Mouse (Mus musculus) monocyte, adult 5-6 weeks (primary cell): ENCODE results near the gene Psmb9. TPM values are rescaled to one million over a fixed set of nuclear protein-coding genes. Genes with fewer than 3 reads are reported as not detected.

Source experiments
- ATAC-seq: fragments of 153-309, 156-312 bp; replicated peaks from 2 replicates; pipeline ENCODE4 v1.8.0; 2017; ENCODE audit warnings: mild to moderate bottlenecking; ENCODE audit not compliant: low TSS enrichment, insufficient number of reproducible peaks, severe bottlenecking, poor library complexity, low FRiP score
- total RNA-seq: library from RNA; stranded (forward); fragments of 200-1000, 200-491, 200-594 nt; gene quantifications from 3 replicates; pipeline ENCODE4 v1.2.3, GENCODE M21; 2017

Gene Psmb9
- total RNA-seq, 1 experiment from 2014 or later, result 198 TPM

DNA sequence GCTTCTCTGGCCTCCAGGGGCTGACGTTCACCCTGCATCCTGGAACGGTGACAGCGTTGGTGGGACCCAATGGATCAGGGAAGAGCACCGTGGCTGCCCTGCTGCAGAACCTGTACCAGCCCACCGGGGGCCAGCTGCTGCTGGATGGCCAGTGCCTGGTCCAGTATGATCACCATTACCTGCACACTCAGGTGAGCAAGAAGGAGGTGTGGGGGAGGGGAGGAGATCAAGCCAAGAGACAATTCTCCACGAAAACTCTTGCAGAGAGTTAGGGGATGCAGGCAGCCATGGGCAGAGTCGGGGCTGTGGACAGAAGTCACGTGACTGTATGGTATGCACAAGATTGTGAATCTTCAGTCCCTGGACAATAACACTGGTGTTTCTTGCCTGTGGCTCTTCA, 5.9 kb upstream of the Psmb9 start:
- no peak for ATAC-seq

DNA sequence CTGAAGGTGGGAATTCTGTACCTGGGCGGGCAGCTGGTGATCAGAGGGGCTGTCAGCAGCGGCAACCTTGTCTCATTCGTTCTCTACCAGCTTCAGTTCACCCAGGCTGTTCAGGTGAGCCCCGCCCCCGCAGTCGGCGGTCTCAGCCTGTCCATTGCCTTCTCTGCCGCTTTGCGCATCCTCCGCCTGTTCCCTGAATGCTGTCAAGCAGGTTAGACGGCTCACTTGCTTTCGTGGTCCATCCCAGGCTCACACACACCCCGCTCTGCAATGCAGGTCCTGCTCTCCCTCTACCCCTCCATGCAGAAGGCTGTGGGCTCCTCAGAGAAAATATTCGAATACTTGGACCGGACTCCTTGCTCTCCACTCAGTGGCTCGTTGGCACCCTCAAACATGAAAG, 5.3 kb upstream of the Psmb9 start:
- no peak for ATAC-seq

DNA sequence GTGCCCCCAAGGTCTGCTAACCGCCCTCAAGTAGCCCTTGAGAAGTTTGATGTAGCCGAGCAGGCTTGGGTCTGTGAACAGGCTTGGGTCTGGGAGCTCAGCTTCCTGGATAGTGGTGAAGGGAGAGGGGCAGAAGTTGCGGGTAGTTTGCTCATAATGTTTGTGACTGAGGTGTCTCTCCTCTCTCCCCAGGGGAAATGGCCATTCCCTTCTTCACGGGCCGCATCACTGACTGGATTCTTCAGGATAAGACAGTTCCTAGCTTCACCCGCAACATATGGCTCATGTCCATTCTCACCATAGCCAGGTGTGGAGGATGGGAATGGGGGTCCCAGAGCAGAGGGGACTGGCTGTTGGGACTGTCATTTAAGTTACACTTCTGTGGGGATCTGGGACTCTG, 1.4 kb upstream of the Psmb9 start:
- ATAC-seq, result no peak

DNA sequence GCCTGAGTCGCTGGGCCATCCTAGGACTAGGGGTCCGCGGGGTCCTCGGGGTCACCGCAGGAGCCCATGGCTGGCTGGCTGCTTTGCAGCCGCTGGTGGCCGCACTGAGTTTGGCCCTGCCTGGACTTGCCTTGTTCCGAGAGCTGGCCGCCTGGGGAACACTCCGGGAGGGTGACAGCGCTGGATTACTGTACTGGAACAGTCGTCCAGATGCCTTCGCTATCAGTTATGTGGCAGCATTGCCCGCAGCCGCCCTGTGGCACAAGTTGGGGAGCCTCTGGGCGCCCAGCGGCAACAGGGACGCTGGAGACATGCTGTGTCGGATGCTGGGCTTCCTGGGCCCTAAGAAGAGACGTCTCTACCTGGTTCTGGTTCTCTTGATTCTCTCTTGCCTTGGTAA, 446 bp upstream of the Psmb9 start:
- no peak for ATAC-seq

DNA sequence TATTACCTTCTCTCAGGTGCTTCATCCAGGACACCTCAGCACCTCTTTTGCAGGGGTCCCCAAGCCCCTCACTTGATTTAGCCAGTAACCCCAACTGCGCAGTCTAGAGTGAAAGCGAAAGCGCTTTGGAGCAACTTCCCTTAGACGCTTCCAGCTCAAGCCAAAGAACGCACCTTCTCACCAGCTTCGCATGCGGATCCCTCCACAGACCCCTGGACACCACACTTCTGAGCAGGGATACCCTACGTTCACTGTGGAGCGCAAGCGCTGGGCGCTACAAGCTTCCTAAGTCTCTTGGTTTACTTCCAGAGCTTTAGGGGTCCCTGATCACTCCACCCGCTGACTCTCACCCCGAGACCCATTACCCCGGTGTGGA, 691 bp downstream of the Psmb9 start:
- ATAC-seq, result no peak

DNA sequence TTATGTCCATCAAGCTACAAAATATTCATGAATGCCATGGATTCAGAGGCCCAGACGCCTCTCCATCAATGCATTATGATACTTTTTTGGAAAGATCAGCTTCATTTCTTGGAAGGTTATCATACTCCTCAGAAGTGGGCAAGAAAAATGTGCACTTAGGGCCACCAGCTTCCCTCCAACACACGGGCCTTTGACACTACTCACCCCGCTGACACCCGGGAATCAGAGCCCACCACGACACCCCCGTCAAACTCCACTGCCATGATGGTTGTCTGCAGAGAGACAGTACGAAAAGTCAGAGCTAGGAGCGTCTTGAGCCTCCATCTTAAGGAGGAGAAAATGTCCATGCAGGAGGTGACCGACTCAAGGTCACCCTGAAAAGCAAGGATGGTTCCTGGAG, 2.0 kb downstream of the Psmb9 start:
- no peak for ATAC-seq

DNA sequence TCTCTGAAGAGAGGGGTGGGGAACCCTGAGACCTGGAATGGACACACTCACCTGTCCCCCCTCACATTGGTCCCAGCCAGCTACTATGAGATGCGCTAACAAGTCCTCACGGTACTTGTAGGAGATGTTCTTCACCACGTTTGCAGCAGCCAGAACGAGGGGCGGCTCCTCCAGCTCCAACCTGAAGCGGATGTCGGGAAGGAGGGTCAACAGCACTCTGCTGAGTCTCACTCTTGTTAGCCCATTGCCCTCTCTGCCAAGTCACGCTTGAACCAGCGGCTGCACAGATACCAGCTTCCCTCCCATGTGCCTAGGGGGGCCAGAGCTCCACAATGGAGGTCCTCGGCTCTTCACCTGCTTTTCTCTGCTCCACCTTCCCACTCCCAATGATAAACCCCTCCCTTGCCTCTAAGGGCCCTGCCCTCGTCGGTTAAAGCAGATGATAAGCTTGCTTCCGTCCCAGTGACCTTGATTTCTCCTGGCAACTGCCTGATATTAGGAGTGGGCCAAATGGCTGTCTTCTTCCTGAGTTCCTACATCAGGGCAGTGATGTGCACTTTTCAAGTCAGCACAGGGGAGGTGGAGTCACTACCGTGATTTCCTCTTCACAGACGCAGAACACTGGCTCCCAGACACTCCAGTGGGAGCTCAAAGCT, 3.9 kb downstream of the Psmb9 start:
- no peak for ATAC-seq

DNA sequence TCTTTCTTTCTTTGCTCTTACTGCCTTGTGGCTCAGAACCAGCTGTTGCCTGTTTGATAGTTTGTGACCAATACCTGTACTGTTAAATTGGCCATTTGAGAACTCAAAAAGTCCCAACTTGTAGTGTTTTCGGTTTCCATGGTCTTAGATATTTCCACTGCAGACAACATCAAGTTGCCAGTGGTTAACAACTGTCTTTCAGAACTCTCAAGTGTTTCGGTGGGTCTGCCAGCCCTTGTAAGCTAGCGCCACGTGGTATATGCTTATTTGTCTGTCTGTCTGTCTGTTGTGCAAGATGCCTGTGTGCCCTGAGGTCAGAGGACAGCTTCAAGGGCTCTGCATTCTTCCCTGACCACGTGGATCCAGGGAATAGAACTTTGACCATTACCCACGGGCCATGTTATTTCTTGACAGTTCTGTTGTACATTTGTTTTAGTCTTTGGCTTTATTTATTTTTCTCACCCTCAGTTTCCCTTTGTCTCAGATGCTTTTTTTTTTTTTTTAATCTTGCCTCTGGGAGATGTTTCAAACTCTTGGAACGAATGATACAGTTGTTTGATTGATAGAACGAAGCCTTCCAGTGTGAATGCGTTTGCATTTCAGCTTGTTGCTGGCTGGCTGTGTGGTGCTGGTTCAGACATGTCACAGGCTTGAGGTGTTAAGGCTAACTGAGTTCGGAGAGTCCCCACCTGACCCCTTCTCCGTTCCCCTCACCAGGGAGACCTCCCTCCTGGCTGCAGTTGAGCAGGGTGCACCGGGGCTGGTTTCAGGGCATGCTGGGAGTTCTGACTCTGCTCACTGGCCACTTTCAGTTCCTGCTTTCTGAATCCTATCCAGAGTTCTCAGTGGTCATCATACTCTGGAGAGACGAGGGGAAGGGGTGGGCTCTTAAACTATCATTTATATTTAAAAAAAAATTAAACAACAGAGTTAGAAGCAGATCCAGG, 7.4 kb downstream of the Psmb9 start:
- peak; percentile 61 for ATAC-seq

DNA sequence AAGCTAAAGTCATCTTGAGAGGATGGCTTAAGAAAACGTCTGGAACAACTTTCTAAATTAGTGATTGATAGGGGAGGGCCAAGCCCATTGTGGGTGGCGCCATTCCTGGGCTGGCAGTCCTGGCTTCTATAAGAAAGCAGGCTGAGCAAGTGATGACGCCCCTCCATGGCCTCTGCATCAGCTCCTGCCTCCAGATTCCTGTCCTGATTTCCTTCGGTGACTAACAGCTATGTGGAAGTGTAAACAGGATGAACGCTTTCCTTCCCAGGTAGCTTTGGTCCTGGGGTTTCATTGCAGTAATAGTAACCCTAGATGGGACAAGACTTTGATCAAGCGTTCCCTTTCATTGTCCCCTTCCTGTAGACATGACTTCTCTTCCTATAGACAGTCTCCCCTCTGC, 8.5 kb downstream of the Psmb9 start:
- ATAC-seq, result no peak

DNA sequence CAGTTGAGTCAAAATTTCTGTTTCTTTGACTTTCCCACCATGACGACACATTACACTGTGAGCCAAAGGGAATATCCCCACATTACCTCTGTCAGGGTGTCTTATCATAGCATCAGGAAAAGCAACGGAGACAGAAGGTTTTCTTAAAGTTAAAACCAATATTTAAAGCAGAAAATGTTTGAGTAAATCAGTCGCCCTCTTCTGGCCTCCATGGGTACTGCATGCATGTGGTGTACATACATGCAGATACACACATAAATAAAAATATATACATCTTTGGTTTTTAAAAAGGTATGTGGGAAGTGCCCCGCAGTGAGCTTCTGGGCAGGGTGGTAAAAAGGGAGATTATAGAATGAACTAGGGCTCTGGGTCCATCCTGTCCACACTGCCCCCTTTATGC, 10.4 kb downstream of the Psmb9 start:
- no peak for ATAC-seq

DNA sequence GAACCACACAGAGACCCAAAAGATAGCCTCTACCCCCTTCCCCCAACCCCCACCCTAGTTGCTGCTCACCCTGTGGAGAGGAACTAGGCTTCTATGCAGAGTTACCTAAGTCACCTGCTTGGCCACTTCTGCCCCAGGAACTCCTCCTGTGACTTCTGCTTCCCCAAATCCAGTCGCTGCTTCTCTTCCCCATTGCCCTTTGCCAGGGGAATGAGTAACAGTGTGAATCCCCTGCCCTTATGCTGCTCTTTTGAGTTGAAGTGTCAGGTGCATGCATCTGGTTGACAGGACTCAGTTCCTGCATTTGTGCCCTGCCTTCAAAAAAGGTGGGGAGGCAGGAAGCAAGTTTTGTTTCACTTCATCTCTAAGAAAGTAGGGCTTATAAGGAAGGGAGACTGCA, 13.5 kb downstream of the Psmb9 start:
- peak; percentile 48 for ATAC-seq

DNA sequence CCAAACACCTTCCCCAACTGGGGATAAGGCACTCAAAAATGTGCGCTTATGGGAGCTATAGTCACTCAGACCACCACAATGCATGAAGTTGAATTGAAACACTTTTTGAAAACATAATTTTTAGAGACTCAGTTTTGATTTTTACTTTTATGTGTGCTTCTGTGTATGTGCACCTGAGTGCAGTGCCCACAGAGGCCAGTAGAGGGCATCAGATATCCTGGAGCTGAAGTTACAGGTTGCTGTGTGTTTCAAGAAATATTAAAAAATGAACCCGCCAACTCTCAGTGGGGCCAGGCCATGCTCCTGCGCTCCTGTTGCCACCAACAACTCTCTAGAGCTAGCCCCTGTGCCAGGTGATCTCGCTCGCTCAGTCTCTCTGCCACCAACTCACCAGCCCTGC, 15.0 kb downstream of the Psmb9 start:
- ATAC-seq, result no peak

DNA sequence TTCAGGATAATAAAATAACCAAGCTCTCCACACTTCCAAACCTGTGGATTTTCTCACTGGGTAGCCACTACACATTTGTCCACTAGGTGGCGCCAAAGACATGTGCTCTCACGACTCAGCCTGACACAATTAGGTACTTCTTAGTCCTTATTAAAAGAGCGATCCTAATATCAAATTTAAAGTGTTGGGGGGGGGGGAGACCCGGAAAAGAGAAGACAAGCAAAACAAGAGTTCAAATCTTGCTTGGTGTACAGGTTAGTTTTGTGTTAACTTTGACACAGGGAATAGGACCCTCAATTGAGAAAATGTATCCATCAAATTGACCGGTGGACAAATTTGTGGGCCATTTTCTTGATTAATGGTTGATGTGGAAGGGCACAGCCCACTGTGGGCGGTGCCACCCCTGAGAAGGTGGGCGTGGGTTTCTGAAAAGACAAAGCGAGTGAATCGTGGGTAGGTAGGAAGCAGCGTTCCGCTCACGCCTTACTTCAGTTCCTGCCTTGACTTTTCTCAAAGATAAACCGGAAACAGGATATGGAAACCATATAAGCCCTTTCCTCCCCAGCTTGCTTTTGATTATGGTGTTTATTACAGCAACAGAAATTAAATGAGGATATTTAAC, 16.6 kb downstream of the Psmb9 start:
- ATAC-seq, result peak; percentile 77

DNA sequence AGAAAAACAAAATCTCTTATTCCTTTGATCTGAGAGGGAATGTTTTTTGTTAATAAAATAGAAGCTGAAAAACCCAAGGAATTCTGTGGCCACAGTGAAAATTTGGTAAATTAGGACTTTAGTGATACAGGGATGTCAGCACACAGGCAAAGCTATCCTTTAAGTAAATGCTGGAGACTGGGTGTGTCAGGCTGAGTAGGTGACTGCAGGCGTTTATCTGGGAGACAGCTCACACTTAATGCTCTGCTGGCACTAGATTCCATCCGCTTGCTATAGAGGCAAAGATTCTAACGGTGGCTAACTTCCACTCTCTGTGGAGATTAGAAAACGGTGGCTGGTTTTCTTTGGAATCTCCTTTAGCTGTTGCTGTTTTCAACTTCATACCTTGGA, 17.1 kb downstream of the Psmb9 start:
- no peak for ATAC-seq

DNA sequence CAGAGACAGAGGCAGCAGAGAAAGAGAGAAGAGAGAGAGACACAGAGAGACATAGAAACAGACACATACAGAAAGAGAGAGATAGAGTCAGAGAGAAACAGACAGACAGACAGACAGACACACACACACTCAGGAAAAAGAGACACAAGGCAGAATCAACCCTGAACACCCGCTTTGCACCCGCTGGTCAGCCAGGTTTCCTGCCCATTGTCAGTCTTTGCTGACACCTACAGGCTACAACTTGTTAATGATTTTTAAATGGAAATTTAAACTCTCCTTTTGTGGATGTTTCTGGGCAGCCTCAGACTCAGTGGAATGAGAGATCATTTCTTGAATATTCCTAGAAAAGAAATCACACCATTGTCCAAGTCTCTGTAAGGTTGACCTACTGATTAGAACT, 18.3 kb downstream of the Psmb9 start:
- peak; percentile 58 for ATAC-seq

DNA sequence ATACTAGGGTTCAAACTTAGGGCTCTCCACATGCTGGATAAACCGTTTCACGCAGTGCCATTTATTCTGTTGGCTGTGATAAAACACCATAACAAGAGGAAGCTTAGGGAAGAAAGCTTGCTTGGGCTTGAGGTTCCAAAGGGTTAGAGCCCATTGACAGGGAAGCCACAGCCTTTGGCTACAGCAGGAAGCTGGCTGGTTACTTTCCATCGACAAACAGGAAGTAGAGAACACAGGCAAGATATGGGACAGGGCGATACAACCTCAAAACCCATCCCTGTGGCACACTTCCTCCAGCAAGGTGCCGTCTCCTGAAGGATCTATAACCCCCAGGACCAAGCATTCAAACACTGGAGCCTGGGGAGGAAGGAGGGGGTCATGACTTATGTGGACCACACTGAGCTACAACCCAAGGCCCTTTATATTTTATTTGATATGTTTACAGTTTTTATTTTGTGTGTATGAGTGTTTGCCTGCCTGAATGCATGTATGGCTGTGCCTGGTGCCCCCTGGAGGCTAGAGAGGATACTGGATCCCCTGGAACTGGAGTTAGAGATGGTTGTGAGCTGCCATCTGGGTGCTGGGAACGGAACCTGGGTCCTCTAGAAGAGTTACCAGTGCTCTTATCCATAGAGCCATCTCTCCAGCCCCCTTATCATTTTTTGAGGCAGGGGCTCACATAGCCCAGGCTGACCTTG, 22.4 kb downstream of the Psmb9 start:
- peak; percentile 51 for ATAC-seq

DNA sequence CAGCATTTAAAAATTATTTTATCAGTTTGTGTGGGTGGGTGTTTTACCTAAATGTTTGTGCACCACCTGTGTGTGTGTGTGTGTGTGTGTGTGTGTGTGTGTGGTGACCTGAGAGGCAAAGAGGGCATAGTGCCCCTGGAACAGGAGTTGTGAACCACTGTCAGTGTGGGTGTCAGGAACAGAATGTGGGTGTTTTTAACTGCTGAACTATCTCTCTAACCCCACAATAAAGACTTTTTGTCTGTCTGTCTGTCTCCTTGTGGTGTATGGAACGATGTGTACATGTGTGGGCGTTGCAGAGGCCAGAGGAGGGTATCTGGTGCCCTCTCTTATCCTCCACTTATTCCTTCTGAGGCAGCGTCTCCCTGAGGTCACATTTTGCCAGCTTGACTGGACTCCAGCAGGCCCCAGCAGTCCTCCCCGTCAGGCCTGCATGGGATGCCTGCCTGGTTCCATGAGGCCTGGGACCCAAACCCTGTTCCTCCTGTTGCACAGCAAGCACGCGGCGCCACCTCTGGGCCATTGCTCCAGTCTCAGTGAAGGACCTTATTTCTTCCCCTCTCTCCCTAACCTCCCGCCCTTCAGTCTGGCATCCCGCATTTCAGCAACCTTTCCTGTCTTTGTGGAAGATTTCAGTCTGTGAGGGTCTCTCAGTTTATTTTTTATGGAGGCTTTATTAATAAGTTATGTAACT, 23.2 kb downstream of the Psmb9 start:
- no peak for ATAC-seq

DNA sequence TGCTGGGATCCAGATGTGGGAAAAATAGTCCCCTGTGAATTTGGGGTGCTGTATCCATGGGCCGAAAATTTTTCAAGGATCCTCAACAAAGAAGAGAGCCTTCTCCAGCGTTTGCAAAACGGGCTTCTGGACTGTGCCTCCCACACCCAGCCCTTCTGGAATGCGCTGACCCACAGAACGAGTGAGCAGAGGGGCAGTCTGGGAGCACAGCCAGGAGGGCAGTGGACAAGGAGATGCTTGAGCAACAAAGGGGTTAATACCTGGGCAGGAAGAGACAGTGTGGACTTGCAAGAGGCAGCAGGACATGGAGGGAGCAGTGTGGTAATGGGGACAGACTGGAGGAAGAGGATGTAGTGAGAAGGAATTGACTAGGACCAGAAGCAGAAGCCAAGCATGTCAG, 32.0 kb downstream of the Psmb9 start:
- ATAC-seq, result no peak

DNA sequence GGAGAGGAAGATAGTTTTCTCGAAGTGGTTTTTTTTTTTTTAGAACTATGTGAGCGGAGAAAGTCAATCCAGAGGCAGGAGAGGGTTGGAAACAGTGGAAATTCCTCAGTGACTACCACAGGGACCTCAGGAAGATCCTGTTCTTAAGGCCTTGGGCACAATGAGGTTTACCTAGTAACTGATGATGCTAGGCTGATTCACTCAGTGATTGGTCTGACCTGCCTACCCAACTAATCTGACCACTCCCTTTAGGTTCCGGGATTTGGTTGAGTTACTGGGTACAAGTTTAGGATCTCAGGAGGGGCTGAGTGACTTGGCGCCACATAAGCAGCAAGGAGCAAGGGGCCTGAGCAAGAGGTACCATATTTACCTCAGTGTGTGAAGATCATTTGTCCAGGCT, 34.6 kb downstream of the Psmb9 start, which contains the start of gene H2-DMb1:
Gene H2-DMb1 (plus strand): TSS at position 150 of the 400 bp plus-strand sequence.
- ATAC-seq, result peak; percentile 75
